Mouse (Mus musculus) limb, embryonic 11.5 days (tissue): ENCODE results near the gene Ndufv1. TPM values are rescaled to one million over a fixed set of nuclear protein-coding genes. Genes with fewer than 3 reads are reported as not detected.

Experiments used
- polyA plus RNA-seq: library from polyadenylated mRNA; unstranded; fragments of >200 nt; fragmentation: Nextera tagmentation; extraction: Ambion mirVana; gene quantifications from 2 replicates; pipeline ENCODE4 v1.2.1, GENCODE M21; 2014

The Ndufv1 gene
- polyA plus RNA-seq, 1 experiment from 2014 or later = 208 TPM

Other genes starting within 250 kb of the Ndufv1 start
- gene Kmt5b, start 245.4 kb downstream of the Ndufv1 start, polyA plus RNA-seq = 25.3 and 30.6 TPM in 2 replicates
- 47.3 and 47.7 TPM in 2 replicates for gene Chka, start 161.0 kb downstream of the Ndufv1 start, polyA plus RNA-seq
- gene Tcirg1, start 105.7 kb downstream of the Ndufv1 start, polyA plus RNA-seq = 27.3 and 28.8 TPM in 2 replicates
- gene Ndufs8, start 100.0 kb downstream of the Ndufv1 start, polyA plus RNA-seq = 259 and 263 TPM in 2 replicates
- gene Aldh3b1, start 83.0 kb downstream of the Ndufv1 start, polyA plus RNA-seq = 0.47 and 0.67 TPM in 2 replicates
- gene Unc93b1, start 77.6 kb downstream of the Ndufv1 start, polyA plus RNA-seq = 6.0 and 7.1 TPM in 2 replicates
- gene Aldh3b3, start 54.2 kb downstream of the Ndufv1 start, polyA plus RNA-seq = not detected in 2 replicates
- gene Aldh3b2, start 40.5 kb downstream of the Ndufv1 start, polyA plus RNA-seq = 2.6 TPM in 2 replicates
- 3.3 and 4.3 TPM in 2 replicates for gene Acy3, start 26.2 kb downstream of the Ndufv1 start, polyA plus RNA-seq
- 0.08 TPM in 1 of 2 replicates, not detected in the other for gene Tbx10, start 20.1 kb downstream of the Ndufv1 start, polyA plus RNA-seq
- gene Nudt8, start 12.2 kb downstream of the Ndufv1 start, polyA plus RNA-seq = 29.7 and 32.6 TPM in 2 replicates
- 2.5 TPM in 2 replicates for gene Gm49405, start 12.2 kb downstream of the Ndufv1 start, polyA plus RNA-seq
- 4.1 TPM in 2 replicates for gene Doc2g, start 9.5 kb downstream of the Ndufv1 start, polyA plus RNA-seq
- 437 and 462 TPM in 2 replicates for gene Gstp1, start 25.2 kb upstream of the Ndufv1 start, polyA plus RNA-seq
- 1.1 TPM in 2 replicates for gene Gstp2, start 33.2 kb upstream of the Ndufv1 start, polyA plus RNA-seq
- gene Gstp3, start 46.8 kb upstream of the Ndufv1 start, polyA plus RNA-seq = 0.23 TPM in 1 of 2 replicates, not detected in the other
- not detected in 2 replicates for gene Cabp2, start 68.8 kb upstream of the Ndufv1 start, polyA plus RNA-seq
- 77.5 and 81.6 TPM in 2 replicates for gene Cdk2ap2, start 84.4 kb upstream of the Ndufv1 start, polyA plus RNA-seq
- 4.8 and 5.8 TPM in 2 replicates for gene Pitpnm1, start 87.2 kb upstream of the Ndufv1 start, polyA plus RNA-seq
- gene Aip, start 113.1 kb upstream of the Ndufv1 start, polyA plus RNA-seq = 91.2 and 93.7 TPM in 2 replicates
- not detected in 2 replicates for gene Gpr152, start 127.0 kb upstream of the Ndufv1 start, polyA plus RNA-seq
- gene Cabp4, start 131.2 kb upstream of the Ndufv1 start, polyA plus RNA-seq = not detected in 2 replicates
- gene Coro1b, start 135.8 kb upstream of the Ndufv1 start, polyA plus RNA-seq = 116 and 124 TPM in 2 replicates
- gene Ptprcap, start 140.8 kb upstream of the Ndufv1 start, polyA plus RNA-seq = 1.1 and 1.5 TPM in 2 replicates
- gene Rps6kb2, start 150.5 kb upstream of the Ndufv1 start, polyA plus RNA-seq = 44.7 and 48.9 TPM in 2 replicates
- 2.1 TPM in 2 replicates for gene Carns1, start 162.7 kb upstream of the Ndufv1 start, polyA plus RNA-seq
- gene Tbc1d10c, start 178.5 kb upstream of the Ndufv1 start, polyA plus RNA-seq = 0.89 and 1.2 TPM in 2 replicates
- gene Ppp1ca, start 179.3 kb upstream of the Ndufv1 start, polyA plus RNA-seq = 952 and 995 TPM in 2 replicates
- 52.5 and 54.9 TPM in 2 replicates for gene Rad9a, start 188.9 kb upstream of the Ndufv1 start, polyA plus RNA-seq
- 5.0 and 7.4 TPM in 2 replicates for gene Clcf1, start 201.4 kb upstream of the Ndufv1 start, polyA plus RNA-seq
- gene AC109138.7, start 201.6 kb upstream of the Ndufv1 start, polyA plus RNA-seq = not detected in 2 replicates
- gene Pold4, start 219.1 kb upstream of the Ndufv1 start, polyA plus RNA-seq = 11.5 and 12.6 TPM in 2 replicates